Mouse (Mus musculus): ENCODE measurements around the gene Tnfsf15.

- no peak for TF ChIP-seq POLR2A (IDR thresholded peaks at IDR 0.05; ENCODE audit: insufficient read depth, low read depth, low read length)
- TF ChIP-seq CTCF (IDR thresholded peaks at IDR 0.05): no peak
- TF ChIP-seq EP300 (IDR thresholded peaks at IDR 0.05; ENCODE audit: insufficient read depth, low read depth, low read length): no peak
These were observed 40.7 kb downstream of the Tnfsf15 start for GRCm38 (mm10) chr4:63704232-63704631.
